Mouse (Mus musculus) ES-E14 (cell line): ENCODE data around the gene Serpinh1.

ENCODE experiments used
- CHD2 ChIP-seq: IDR thresholded peaks from 2 replicates; pipeline ENCODE4 v1.6.1; 2014; ENCODE audit warnings: mild to moderate bottlenecking, low read depth, low read length, inconsistent platforms
- HCFC1 ChIP-seq: IDR thresholded peaks from 2 replicates; pipeline ENCODE4 v1.6.1; 2012; ENCODE audit warnings: low read length, inconsistent platforms, borderline replicate concordance; ENCODE audit not compliant: insufficient read depth
- ZC3H11A ChIP-seq: IDR thresholded peaks from 2 replicates; pipeline ENCODE4 v1.6.1; 2012; ENCODE audit warnings: low read depth, mild to moderate bottlenecking, inconsistent platforms, low read length, borderline replicate concordance
- ZNF384 ChIP-seq: IDR thresholded peaks from 2 replicates; pipeline ENCODE4 v1.6.1; 2012; ENCODE audit warnings: low read depth, low read length, inconsistent platforms

- TF ChIP-seq HCFC1 = no peak
- TF ChIP-seq ZC3H11A = no peak
- no peak for TF ChIP-seq ZNF384
- TF ChIP-seq CHD2 = no peak
Observed at GRCm38 (mm10) chr7:99300650-99301175, 52.3 kb downstream of the Serpinh1 start.
